In the genomic region with DNA sequence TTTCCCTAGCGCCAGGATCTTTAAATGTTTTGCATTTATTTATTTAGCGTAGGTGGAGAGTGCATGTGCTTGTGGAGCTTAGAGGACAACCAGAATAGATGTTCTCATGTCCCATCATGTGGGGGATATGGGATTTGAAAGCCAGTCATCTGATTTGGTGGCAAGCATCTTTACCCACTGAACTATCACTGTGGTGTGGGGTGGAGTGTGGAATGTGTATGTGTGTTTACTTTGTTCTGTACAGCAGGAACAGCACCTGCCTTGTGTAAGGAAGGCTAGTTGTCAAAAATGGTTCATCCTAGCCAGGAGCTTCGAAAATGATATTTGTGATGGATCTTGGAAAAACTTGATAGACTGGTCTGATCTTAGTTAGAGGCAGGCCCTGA, we compare ENCODE assay signal across 8 mouse cellular contexts. TPM values are rescaled to one million over a fixed set of nuclear protein-coding genes. Genes with fewer than 3 reads are reported as not detected.
A peak's percentile ranks its signal among the peaks of the same experiment; 100 is the strongest.
DNase-seq lines count a peak whose midpoint lies in the region; ATAC-seq and TF ChIP-seq lines count a peak whose summit lies in the region.

No protein-coding gene starts in this region.

- H3K9me3 ChIP-seq in kidney, postnatal 0 days (replicated peaks; ENCODE audit: low read length) = no peaks in the 10 kb centered on the region
- no peaks in the 10 kb centered on the region for H3K9me3 ChIP-seq in hindbrain, postnatal 0 days (ENCODE audit: low read length)
- no peaks in the 10 kb centered on the region for H3K9me3 ChIP-seq in midbrain, embryonic 13.5 days

- no peak for DNase-seq in kidney, postnatal 0 days (ENCODE audit: low spot score)
- DNase-seq in kidney, adult 11 months = no peak
- DNase-seq in hindbrain, postnatal 0 days (ENCODE audit: low spot score) = no peak
- DNase-seq in thymus, postnatal 25 days = no peak
- DNase-seq in left cerebral cortex, adult 11 months (ENCODE audit: low spot score) = no peak
- DNase-seq in layer of hippocampus, adult 11-12 months (ENCODE audit: low spot score) = no peak

- H3K4me3 ChIP-seq in kidney, postnatal 0 days (replicated peaks; ENCODE audit: low read depth, low read length) = peak overlapping the region; percentile 80
- peak overlapping the region; percentile 87 for H3K4me3 ChIP-seq in hindbrain, postnatal 0 days (ENCODE audit: low read length)
- H3K4me3 ChIP-seq in midbrain, embryonic 13.5 days (replicated peaks) = peak overlapping the region; percentile 71

- peak; percentile 8; the same call in 1 of the 2 replicates for ATAC-seq in kidney, postnatal 0 days (replicated peaks; ENCODE audit: low FRiP score, low read depth)
- peak; percentile 29 for ATAC-seq in common myeloid progenitor, adult 5-6 weeks (replicated peaks; ENCODE audit: low read depth, poor library complexity, severe bottlenecking)
- peak; percentile 33 for ATAC-seq in hindbrain, postnatal 0 days
- peak; percentile 28 for ATAC-seq in midbrain, embryonic 13.5 days

- no peak for TF ChIP-seq CTCF in kidney, postnatal 0 days (IDR thresholded peaks at IDR 0.05; ENCODE audit: low read depth)
- TF ChIP-seq CTCF in hindbrain, postnatal 0 days (IDR thresholded peaks at IDR 0.05; ENCODE audit: low read depth) = no peak

- peak overlapping the region; percentile 67 for H3K4me2 ChIP-seq in kidney, postnatal 0 days (ENCODE audit: low read length)
- peak overlapping the region; percentile 64 for H3K4me2 ChIP-seq in hindbrain, postnatal 0 days (ENCODE audit: low read depth, low read length)
- H3K4me2 ChIP-seq in midbrain, embryonic 13.5 days (replicated peaks) = peak overlapping the region; percentile 62

- H3K27ac ChIP-seq in kidney, postnatal 0 days = peak overlapping the region; percentile 98
- peak overlapping the region; percentile 76 for H3K27ac ChIP-seq in hindbrain, postnatal 0 days
- H3K27ac ChIP-seq in midbrain, embryonic 13.5 days = peak overlapping the region; percentile 91; the same call in 1 of the 2 replicates

- peaks cover 3% of the 10 kb centered on the region; the same call in 1 of the 2 replicates for H3K4me1 ChIP-seq in kidney, postnatal 0 days (replicated peaks; ENCODE audit: insufficient read depth, low read length)
- H3K4me1 ChIP-seq in hindbrain, postnatal 0 days (ENCODE audit: insufficient read depth, low read length) = peaks cover 12% of the 10 kb centered on the region
- H3K4me1 ChIP-seq in midbrain, embryonic 13.5 days (replicated peaks) = peaks cover 26% of the 10 kb centered on the region

- 21% methylated on average over 3 of the region's 3 CpGs for WGBS in kidney, postnatal 0 days
- WGBS in hindbrain, postnatal 0 days = 12% methylated on average over 3 of the region's 3 CpGs
- 9% methylated on average over 3 of the region's 3 CpGs for WGBS in midbrain, embryonic 13.5 days

- H3K9ac ChIP-seq in kidney, postnatal 0 days (ENCODE audit: low read depth, low read length) = peak overlapping the region; percentile 86; the same call in 1 of the 2 replicates
- peak overlapping the region; percentile 91 for H3K9ac ChIP-seq in hindbrain, postnatal 0 days (replicated peaks; ENCODE audit: low read length)
- H3K9ac ChIP-seq in midbrain, embryonic 13.5 days (replicated peaks) = peak overlapping the region; percentile 59

- no peaks in the 10 kb centered on the region for H3K27me3 ChIP-seq in kidney, postnatal 0 days (ENCODE audit: insufficient read depth, low read length)
- H3K27me3 ChIP-seq in hindbrain, postnatal 0 days (ENCODE audit: insufficient read depth, low read length) = no peaks in the 10 kb centered on the region
- H3K27me3 ChIP-seq in midbrain, embryonic 13.5 days = 0 out of 2 replicates have a peak, but pooled peaks cover 3% of the 10 kb centered on the region

- no peaks in the 10 kb centered on the region for H3K36me3 ChIP-seq in kidney, postnatal 0 days (ENCODE audit: insufficient read depth, low read length)
- H3K36me3 ChIP-seq in hindbrain, postnatal 0 days (ENCODE audit: insufficient read depth, low read length) = no peaks in the 10 kb centered on the region
- no peaks in the 10 kb centered on the region for H3K36me3 ChIP-seq in midbrain, embryonic 13.5 days

RNA-seq across cellular contexts. Expression of a gene that starts 0.5 kb away (rescaled TPM):
- polyA plus RNA-seq in kidney, postnatal 0 days (2015; fragmentation: Nextera tagmentation; extraction: Ambion mirVana) = 33.2 and 33.6 TPM in 2 replicates
- 10.8 and 18.0 TPM in 2 replicates for total RNA-seq in common myeloid progenitor, adult 5-6 weeks (2017)
- 21.6 and 27.9 TPM in 2 replicates for total RNA-seq in hindbrain, postnatal 0 days (2014; rRNA removed)
- 46.7 and 50.6 TPM in 2 replicates for polyA plus RNA-seq in hindbrain, postnatal 0 days (2015; fragmentation: Nextera tagmentation; extraction: Ambion mirVana)
- polyA plus RNA-seq in midbrain, embryonic 13.5 days (2015; fragmentation: Nextera tagmentation; extraction: Ambion mirVana) = 46.4 and 46.6 TPM in 2 replicates

RNA-seq across cellular contexts. Expression of a gene that starts 24.4 kb away (rescaled TPM):
- not detected in 2 replicates for polyA plus RNA-seq in kidney, postnatal 0 days (2015; fragmentation: Nextera tagmentation; extraction: Ambion mirVana)
- not detected in 2 replicates for total RNA-seq in common myeloid progenitor, adult 5-6 weeks (2017)
- not detected in 2 replicates for total RNA-seq in hindbrain, postnatal 0 days (2014; rRNA removed)
- not detected in 2 replicates for polyA plus RNA-seq in hindbrain, postnatal 0 days (2015; fragmentation: Nextera tagmentation; extraction: Ambion mirVana)
- polyA plus RNA-seq in midbrain, embryonic 13.5 days (2015; fragmentation: Nextera tagmentation; extraction: Ambion mirVana) = not detected in 2 replicates

RNA-seq across cellular contexts. Expression of a gene that starts 30.6 kb away (rescaled TPM):
- 0.08 TPM in 1 of 2 replicates, not detected in the other for polyA plus RNA-seq in kidney, postnatal 0 days (2015; fragmentation: Nextera tagmentation; extraction: Ambion mirVana)
- 0.18 TPM in 1 of 2 replicates, not detected in the other for total RNA-seq in common myeloid progenitor, adult 5-6 weeks (2017)
- total RNA-seq in hindbrain, postnatal 0 days (2014; rRNA removed) = 0.47 TPM in 1 of 2 replicates, not detected in the other
- polyA plus RNA-seq in hindbrain, postnatal 0 days (2015; fragmentation: Nextera tagmentation; extraction: Ambion mirVana) = 0.40 and 0.66 TPM in 2 replicates
- polyA plus RNA-seq in midbrain, embryonic 13.5 days (2015; fragmentation: Nextera tagmentation; extraction: Ambion mirVana) = 0.22 and 0.58 TPM in 2 replicates

RNA-seq across cellular contexts. Expression of a gene that starts 33.0 kb away (rescaled TPM):
- 0.34 and 0.43 TPM in 2 replicates for polyA plus RNA-seq in kidney, postnatal 0 days (2015; fragmentation: Nextera tagmentation; extraction: Ambion mirVana)
- 4.3 and 8.9 TPM in 2 replicates for total RNA-seq in common myeloid progenitor, adult 5-6 weeks (2017)
- 0.11 TPM in 1 of 2 replicates, not detected in the other for total RNA-seq in hindbrain, postnatal 0 days (2014; rRNA removed)
- 0.19 and 0.23 TPM in 2 replicates for polyA plus RNA-seq in hindbrain, postnatal 0 days (2015; fragmentation: Nextera tagmentation; extraction: Ambion mirVana)
- polyA plus RNA-seq in midbrain, embryonic 13.5 days (2015; fragmentation: Nextera tagmentation; extraction: Ambion mirVana) = 1.2 and 2.0 TPM in 2 replicates

RNA-seq across cellular contexts. Expression of a gene that starts 53.5 kb away (rescaled TPM):
- polyA plus RNA-seq in kidney, postnatal 0 days (2015; fragmentation: Nextera tagmentation; extraction: Ambion mirVana) = not detected in 2 replicates
- total RNA-seq in common myeloid progenitor, adult 5-6 weeks (2017) = not detected in 2 replicates
- total RNA-seq in hindbrain, postnatal 0 days (2014; rRNA removed) = not detected in 2 replicates
- polyA plus RNA-seq in hindbrain, postnatal 0 days (2015; fragmentation: Nextera tagmentation; extraction: Ambion mirVana) = 0.13 TPM in 1 of 2 replicates, not detected in the other
- polyA plus RNA-seq in midbrain, embryonic 13.5 days (2015; fragmentation: Nextera tagmentation; extraction: Ambion mirVana) = not detected in 2 replicates
